Mouse (Mus musculus) common myeloid progenitor, adult 5-6 weeks (primary cell): ENCODE data around the gene Magi2. TPM values are rescaled to one million over a fixed set of nuclear protein-coding genes. Genes with fewer than 3 reads are reported as not detected.
A peak's percentile ranks its signal among the peaks of the same experiment; 100 is the strongest.
"Not testable (repeated sequence)": the region's sequence is repeated elsewhere in the genome, so short reads cannot be mapped to it uniquely, and the experiment has no call there.

Source experiments
- ATAC-seq: replicated peaks from 2 replicates; pipeline ENCODE4 v1.8.0; 2016; ENCODE audit warnings: low read depth, mild to moderate bottlenecking, moderate TSS enrichment, inconsistent platforms; ENCODE audit not compliant: poor library complexity, severe bottlenecking
- total RNA-seq: library from RNA; stranded (forward); fragments of 200-1000, 187-1606 nt; gene quantifications from 2 replicates; pipeline ENCODE4 v1.2.3, GENCODE M21; 2017

Gene Magi2
- total RNA-seq, 1 experiment from 2014 or later, result 1.2 TPM

DNA sequence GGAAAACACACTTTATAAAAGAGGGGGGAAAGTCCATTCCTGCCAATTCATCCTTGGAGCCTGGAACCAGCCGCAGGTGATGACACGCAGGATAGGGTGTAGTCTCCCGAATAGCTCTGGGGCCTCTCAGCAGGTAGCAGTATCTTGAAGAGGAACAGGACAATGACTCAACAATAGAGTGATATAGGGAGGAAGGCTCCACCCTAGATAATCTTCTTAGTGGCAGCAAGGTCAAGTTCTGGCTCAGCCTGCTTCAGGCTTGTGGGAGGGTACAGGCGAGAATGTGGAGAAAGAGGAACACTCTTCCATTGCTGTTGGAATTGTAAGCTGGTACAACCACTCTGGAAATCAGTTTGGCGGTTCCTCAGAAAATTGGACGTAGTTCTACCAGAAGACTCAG, 1484.0 kb downstream of the Magi2 start:
- ATAC-seq, result not testable (repeated sequence)

DNA sequence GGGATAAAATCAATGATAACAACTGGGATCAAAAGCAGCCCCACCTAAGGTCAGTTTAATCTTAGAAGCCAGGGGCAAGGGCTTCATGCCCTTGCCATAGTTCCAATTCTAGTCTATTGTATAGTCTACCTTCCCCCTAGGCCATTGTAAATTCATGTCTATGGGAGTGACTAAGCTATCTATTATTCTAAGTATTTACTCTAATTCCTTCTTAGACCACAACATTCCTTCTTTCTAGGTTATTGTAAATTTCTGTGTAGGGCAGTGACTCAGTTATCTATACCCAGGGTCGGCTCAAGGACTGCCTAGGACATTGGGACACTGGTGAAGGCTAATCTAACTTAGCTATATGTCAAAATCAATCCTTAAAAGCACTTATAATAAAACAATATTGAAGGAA, 1487.8 kb downstream of the Magi2 start:
- ATAC-seq, result not testable (repeated sequence)

DNA sequence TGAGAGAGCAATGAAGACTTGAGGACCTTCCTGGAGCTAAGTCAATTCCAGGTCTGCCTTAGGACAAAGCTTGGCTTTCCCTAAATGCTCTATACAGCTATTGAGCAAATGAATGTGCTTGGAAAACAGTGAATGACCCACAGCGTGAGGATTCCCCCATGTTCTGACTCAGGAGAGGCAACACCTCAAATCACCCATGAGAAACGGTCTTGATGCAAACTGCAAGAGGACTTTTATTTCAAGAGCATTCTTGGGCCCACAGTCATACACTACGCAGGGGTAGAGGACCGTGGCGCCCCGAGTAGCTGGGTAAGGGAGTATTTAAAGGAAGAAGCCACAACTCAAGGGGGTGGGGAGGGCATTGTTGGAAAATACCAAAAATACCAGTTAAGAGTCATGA, 1489.1 kb downstream of the Magi2 start:
- not testable (repeated sequence) for ATAC-seq

DNA sequence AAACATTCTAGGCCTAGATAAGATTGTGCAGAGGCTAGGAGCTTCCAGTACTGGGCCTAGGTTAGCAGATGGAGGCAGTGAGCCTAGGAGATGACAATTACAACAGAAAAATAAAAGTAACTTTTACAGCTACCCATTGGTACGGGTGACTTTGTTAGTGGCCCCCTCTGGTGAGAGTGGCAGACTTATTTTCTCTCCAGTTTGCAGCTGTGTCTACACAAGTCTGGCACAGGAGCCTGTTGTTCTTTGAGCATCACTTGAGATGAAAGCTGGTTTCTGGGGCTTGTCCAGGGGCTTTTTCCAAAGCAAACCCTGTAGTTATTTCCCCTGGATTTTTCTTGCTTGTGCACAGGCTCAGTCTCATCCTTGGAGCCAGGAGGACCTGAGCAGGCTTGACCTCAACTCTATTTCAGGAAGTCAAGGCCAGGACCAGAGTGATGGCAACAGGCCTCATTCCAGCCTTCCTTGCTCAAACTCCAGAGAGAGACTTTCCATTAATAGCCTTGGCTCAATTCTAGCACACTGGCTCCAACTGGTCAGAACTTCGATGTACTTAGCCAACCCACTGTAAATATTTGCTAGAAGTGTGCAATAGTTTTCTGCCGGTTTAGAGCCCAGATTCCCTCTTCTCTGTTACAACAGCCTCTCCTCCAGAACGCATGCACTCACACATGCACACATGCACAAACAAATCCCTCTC, 1493.5 kb downstream of the Magi2 start:
- ATAC-seq, result no peak

DNA sequence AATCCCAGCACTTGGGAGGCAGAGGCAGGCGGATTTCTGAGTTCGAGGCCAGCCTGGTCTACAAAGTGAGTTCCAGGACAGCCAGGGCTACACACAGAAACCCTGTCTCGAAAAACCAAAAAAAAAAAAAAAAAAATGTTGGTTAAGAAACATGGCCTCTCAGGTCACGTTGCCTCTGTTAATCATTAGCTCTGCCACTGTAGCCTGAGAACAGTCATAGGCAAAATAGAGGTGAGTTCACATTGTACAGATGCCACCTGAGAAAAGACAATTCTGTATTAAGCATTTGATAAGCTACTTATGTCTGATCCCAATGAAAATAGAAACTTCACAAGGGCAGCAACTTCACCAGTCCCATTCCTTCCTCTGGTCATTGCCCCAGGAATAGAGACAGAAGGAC, 1496.4 kb downstream of the Magi2 start:
- not testable (repeated sequence) for ATAC-seq

DNA sequence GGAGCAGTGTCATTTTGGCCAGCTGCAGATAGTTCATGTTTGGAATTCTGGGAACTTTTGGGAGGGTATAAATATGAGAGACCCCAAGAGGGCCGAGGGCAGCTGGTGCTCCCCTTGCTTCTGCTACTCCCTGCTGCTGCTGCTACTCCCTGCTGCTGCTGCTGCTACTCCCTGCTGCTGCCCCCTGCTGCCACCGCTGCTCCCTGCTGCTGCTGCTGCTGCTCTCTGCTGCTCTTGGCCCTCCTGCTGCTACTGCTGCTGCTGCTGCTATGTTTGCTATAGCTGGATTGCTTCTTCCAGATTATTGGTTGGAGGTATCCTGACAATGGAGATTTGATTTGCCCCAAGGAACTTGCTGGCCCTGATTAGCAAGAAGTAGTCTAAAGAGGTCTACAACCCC, 1512.0 kb downstream of the Magi2 start:
- no peak for ATAC-seq

DNA sequence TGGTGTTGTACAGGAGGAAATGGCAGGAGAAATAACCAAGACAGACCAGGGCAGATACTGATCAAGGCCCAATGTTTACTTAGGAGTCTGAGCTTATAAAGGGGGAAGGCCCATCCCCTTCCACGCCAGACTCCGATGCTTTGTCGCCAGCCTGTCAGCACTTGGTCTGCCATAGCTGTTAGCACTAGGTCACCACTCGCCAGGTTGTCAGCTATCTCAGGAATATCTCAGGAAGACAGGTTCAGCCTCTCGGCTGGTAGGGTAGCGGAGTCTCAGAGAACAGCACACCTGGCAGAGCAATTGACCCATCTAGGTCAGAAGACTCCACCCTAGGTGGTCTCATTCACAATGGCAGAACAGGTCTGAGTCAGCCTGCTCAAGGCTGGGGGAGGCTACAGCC, 1514.4 kb downstream of the Magi2 start:
- ATAC-seq, result no peak

DNA sequence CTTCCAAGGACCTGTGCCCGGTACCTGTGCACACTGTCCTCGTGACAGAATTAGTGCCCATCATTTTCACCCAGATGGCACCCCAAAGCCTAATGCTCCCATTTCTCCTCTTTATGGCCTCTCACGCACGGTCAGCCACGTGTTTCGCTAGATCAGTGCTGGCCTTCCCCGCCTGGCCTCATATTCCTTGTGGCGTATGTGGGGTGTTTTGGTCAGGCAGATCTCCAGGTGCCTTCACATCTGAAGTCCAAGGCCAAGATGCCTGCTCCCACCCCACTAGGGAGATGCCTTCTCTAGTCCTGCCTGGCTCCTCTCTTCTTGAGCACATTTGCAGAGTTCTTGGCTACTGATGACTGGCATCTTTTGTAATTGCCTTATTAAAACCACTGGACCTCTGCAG, 1515.1 kb downstream of the Magi2 start:
- ATAC-seq, result no peak

DNA sequence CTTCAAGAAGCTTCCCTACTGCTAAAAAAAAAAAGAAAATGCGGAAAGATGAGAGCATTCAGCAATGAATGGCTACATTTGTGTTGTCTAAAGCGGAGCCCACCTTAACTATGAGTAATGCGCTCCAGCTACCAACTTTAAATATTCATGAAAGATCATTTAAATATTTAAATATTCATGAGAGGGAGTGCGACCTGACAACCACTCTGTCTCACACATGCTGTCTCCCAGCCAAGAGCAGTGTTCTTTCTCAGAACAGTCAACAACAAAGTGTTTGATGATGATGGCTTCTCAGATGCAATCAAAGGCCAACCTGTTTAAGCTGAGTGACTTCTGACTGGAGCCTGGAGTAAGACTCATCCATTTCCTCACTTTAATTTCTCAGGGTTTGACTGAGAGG, 1521.3 kb downstream of the Magi2 start:
- ATAC-seq, result no peak

DNA sequence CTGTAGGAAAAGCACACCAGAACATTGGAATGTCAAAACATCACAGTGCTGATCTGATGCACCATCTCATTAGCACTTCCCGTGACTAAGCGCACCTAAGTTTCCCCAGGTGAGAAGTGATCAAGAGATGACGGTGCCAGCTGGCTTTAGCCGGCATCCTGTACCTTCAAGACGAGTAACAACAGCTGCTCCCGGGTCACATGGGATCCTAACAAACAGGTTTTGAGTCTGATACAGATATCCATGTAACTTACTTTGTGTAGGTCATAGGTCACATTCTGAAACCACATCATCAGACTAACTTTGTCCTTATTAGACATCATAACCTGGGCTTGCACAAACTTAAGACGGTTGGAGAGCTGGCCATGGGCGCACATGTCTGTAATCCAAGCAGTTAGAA, 1522.0 kb downstream of the Magi2 start:
- no peak for ATAC-seq

DNA sequence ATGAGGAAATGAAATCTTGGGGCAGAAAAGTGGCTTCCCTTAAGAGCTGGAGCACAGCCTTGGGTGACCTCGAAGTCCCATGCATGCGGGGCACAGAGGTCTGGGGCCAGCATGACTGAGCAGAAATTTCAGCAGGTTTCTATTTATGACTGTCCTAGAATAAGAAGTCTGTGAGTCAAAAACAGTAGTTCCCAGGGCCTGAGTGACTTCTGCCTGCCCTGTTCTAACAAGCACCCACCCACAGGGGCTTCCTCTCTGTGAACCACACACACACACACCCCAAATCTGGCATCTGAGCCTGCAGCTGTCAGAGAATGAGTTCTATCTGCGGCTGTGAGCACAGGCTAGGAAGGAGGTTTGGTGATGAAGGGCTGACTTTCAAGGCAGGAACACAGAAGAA, 1522.7 kb downstream of the Magi2 start:
- peak; percentile 93 for ATAC-seq

DNA sequence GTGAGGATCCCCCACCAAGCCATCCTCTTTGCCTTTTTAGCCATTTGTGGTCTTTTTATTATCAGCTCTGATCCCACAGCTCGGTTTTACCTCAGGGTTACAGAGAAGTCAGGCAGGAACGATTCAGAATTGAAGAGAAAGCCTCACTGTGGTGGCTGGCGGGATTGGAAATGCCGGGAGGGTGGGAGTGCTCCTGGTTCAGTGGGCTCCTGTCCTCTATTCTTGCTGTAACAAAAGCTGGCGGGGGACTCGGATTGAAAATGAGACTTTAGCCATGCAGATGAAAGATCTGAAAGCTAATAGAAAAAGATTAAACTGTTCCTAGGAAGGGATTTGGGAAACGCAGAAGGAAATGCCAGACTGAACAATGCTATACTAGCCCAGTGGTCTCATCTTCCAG, 1524.2 kb downstream of the Magi2 start:
- no peak for ATAC-seq

DNA sequence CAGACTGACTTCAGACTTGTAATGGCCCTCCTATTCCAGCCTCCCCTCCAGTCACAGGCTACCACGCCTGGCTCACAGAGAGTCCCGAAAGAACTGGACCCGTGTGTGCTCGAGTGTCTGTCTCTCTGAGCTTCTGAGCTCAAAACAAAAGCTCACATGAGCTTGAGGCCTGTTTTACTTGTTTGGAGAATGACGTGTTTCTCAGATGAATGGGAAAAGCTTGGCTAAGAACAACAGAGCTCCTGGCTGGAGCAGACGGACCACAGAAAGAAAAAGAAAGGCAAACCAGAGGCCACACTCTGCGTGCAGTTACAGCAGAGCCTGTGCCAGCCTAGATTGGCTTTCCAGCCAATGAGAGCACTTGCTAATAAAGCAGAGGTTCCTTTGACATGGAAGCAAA, 1524.9 kb downstream of the Magi2 start:
- ATAC-seq, result no peak

DNA sequence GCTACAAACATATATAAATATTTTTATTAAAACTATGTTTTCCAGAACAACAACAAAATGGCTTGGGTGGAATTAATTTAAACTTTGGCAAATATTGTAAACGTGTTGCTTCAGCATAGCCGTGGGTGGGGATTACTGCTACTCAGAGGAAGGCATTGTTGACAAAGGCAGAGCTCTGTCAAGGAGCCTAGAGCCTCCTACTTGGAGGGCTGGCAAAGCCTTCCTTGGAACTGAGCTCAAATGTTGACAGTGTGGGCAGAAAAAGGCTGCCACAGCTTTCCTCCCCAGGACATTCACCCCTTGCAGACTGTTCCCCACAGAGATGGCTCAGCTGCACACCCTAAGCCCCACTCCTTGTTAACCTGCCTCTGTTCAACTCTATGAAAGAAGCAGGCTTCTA, 1526.3 kb downstream of the Magi2 start:
- ATAC-seq, result no peak

DNA sequence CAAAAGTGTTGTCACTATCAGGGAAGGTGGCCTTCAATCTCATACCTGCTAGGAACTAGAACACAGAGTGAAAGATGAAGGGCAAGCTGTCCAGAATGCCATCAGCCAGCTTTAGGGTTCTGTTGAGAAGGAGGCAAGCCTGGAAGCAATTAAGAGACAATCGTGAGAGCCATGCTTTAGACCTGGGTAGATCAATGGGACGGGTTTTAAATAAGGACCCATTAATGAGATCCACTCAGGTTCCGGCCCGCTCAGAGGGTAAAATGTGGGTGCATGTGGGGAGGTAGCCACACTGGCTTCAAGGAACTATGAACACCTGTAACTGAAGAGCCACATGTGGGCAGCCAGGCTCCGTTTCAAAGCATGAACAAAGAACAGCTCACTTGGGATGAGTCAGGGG, 1527.1 kb downstream of the Magi2 start:
- no peak for ATAC-seq
